Mouse (Mus musculus): Measurements from ENCODE around the gene Maco1.

Gene Maco1

DNA sequence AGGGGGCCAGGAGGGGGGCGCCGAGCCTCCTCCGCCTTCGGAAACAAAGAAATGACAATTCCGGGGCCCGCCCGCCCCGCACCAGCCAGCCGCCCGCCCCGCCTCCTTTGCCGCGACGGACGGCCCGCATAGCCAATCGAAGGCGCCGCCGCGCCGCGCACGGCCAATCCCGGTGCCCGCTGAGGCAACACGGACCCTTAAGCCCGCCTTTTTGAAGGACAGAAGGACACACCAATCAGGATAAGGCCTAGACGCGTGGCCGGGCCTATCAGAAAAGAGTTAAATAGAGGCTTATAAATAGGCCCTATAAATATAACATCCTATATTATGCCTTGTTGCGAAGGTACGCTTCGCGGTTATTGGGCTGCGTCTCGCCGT lies at the start of gene Maco1:
Gene Maco1 (minus strand): TSS at position 87 of the 378 bp plus-strand sequence.
- peak; percentile 99 for DNase-seq (ENCODE audit: low spot score in 2 of 2)

DNA sequence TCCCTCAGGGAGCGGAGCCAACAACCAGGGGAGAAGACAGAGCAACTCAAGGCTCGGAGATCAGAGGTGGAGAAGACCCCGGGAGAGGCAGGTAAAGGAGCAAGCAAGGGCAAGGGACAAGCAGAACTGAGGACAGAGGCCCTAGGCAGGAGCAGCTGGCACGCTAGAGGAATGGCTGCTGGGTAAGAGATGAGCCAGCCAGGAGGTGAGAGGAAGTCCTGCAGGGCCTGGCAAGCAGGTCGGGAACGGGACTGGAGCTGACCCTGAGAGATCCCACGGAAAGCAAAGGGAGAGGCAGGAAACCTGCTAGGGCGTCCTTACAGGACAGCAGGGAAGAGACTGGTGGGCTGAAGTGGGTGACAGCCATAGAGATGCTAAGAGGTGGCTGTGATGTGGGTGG lies 48.0 kb upstream of the Maco1 start:
- DNase-seq (ENCODE audit: low spot score in 2 of 2) = no peak

DNA sequence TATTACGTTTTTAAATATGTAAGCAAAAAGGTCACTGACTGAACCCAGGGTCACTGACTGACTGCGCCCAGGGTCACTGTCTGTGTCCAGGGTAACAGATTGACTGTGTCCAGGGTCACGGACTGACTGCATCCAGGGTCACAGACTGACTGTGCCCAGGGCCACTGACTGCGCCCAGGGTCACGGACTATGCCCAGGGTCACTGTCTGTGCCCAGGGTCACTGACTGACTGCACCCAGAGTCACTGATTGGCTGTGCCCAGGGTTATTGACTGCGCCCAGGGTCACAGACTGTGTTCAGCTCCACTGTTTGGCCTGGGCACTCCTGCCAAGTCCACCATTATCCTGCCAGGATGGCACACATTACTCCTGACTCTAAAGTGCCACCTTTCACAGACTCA lies 44.1 kb upstream of the Maco1 start:
- no peak for DNase-seq (ENCODE audit: low spot score in 2 of 2)

DNA sequence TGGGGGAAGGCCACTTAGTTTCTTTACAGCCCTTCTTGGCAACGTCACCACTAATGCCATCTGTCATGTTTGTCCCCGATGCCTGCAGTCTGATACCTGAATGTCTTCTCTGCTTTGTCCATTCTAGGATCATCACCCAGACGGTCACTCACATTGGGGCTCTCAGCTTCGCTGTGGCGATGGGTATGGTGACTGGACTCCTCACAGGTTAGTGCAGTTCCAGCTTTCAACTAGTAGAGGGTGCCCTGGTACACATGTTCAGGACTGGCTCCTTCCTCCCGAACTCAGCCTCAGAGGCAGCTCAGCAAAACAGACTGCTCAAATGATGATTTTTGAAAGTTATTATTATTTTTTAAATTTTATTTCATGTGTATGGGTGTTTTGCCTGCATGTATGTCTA lies 39.0 kb upstream of the Maco1 start:
- peak; percentile 20 to 35 for DNase-seq (ENCODE audit: low spot score in 2 of 2)

DNA sequence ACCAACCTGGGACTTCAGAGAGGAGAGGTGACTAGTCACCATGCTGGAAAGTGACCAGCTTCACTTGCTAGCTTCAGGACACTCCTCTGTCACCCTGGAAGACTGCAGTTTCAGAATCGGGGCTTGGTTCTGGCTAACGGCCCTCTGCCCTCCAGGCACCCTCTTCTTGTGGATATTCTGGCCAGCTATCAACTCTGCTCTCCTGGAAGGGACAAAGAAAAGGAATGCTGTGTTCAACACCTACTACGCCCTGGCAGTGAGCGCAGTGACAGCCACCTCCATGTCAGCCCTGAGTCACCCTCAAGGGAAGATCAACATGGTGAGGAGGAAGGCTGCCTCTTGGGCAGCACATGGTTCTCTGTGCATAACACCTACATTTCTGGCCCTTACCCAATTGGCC lies 31.2 kb upstream of the Maco1 start:
- DNase-seq (ENCODE audit: low spot score in 2 of 2) = no peak

DNA sequence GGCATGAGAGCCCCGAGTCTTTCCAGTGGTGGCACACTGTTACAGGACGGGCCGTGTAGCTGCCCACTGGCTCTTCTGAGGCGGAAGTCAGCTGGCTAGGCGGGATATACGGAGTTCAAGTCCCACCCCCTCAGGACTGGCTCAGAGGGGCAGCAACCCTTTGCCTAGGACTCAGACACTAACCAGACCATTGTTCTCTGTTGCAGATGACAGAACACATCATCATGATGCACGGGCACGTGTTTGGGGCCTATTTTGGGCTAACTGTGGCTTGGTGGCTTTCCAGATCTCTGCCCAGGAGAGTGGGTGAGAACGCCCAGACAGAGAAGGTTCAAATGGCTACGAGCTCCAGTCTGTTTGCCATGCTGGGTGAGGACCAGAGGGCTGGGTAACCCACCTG lies 30.7 kb upstream of the Maco1 start:
- DNase-seq (ENCODE audit: low spot score in 2 of 2) = no peak

DNA sequence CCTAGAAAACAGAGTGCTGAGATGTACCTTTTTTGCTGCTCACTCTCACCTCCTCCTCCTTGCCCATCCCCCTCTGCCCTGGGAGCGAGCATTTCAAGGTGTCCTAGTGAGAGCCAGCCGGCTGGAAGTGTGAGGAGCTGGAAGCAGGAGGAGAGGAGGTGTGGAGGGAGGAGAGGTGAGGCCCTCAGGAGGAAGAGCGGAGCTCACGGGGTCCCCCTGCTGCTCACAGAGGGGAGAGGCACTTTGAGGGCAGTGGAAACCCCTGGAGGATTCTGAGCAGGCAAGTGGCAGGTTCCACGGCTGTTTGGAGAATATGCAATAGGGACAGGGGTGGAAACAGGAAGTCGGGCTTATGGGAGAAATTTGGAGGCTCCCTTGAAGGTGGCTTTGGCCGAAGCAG lies 30.1 kb upstream of the Maco1 start:
- no peak for DNase-seq (ENCODE audit: low spot score in 2 of 2)

DNA sequence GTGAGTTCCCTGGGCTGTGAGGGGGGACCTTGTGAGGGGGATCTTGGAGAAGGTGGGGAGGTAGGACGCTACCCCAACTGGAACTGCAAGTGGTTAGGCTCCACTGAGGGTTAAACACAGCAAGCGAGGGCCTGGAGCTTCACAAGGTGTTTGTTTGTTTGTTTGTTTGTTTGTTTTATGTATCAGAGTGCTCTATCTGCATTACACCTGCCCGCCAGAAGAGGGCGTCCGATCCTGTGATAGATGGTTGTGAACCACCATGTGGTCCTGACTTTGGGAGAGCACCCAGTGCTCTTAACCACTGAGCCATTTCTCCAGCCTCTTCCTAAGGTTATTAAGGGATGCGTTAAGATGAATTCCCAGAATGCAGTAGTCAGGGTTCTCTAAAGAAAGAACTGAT lies 26.9 kb upstream of the Maco1 start:
- no peak for DNase-seq (ENCODE audit: low spot score in 2 of 2)

DNA sequence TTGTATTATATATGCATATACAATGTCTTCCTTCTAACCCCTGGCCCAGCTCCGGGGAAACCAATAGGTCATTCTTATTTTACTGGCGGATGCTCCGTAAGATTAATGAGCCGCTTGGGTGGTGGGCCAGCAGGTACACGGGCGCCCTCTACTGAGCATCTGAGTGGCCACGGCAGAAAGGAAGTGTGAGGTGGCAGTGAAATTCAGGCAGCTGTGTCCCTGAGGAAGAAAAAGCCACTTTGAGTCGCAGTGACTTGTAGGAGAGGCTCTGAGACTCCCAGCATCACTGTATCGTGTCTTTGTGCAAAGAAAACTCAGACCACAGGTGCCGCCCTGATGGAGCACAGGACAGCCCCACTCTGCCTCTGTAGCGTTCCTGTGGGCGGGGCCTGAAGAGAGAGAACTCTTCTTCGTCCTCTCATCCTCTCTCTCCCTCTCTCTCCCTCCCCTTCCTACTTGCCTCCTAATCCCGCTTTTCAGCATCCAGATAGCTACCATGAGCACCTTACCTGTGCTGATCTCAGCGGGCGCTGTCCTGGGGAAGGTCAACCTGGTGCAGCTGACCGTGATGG lies 26.4 kb upstream of the Maco1 start:
- DNase-seq (ENCODE audit: low spot score in 2 of 2) = peak; percentile 29 to 38

DNA sequence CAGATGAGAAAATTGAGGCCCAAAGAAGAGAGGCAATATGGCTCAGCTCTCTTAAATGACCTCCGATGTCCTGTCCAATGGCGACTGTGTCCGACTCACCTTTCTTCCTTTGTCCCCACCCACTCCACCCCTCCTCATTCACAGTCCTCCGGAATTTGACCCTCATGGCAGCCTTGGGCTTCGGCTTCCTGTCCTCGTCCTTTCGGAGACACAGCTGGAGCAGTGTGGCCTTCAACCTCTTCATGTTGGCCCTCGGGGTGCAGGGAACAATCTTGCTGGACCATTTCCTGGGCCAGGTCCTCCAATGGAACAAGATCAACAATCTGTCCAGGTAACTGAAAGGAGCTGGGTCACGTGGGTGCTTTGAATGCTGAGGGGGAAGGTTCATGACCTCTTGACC lies 23.0 kb upstream of the Maco1 start:
- no peak for DNase-seq (ENCODE audit: low spot score in 2 of 2)

DNA sequence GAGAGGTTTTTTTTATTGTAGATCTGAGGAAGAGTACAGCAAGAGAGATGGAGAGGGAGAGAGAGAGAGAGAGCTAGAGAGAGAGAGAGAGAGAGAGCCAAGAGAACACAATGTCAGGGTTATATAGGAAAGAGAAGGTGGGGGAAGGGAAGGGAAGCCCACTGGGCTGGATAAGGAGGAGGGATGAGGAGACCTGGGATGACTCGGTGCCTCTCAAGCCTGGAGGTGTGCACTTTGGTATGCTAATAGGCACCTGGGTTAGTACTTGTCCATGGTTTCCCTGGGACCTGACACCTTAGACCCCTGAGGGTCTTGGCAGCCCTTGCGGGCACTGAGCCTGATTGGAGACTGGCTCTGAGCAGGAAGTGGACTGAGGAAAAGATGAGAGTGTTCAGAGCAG lies 18.8 kb upstream of the Maco1 start:
- DNase-seq (ENCODE audit: low spot score in 2 of 2) = no peak

DNA sequence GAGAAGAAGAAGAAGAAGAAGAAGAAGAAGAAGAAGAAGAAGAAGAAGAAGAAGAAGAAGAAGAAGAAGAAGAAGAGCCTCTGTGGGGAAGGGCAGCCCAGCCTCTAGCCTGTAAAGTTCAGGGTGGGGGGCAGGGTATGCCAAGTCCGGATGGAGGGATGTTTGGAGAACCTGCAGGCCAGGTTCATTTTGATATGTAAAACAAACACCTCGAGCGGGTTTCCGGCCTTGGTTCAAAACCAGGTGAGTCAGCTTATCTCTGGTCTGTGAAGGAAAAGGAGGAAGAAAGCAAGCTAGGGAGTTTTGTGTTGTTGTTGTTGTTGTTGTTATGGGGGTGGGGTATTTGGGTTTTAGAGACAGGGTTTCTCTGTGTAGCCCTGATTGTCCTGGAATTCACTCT lies 18.3 kb upstream of the Maco1 start:
- DNase-seq (ENCODE audit: low spot score in 2 of 2) = no peak

DNA sequence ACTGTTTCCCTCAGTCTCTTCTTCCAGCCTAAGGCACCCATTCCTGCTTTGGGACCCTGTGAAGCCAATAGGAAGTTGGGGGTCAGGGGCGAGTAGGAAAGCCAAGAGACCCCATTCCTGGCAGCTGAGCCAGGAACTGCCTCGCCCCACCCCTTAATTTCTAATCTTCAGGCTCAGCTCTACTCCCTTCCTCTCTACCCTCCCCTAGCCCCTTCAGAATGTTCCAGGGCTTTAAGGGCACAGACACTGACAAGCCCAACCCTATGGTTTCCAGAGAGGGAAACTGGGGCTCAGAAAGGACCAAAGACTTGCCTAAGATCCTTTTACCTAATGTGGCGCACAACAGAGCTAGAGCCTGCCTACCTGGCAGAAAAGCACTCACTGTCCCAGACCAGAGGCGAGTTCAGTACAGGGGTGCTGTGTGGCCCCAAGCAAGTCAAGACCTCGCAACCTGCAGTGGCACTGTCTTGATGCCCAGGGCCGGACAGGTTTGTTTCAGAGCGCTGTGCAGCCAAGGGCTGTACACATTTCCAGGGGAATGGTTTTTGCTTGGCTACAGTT lies 16.8 kb upstream of the Maco1 start:
- DNase-seq (ENCODE audit: low spot score in 2 of 2) = no peak

DNA sequence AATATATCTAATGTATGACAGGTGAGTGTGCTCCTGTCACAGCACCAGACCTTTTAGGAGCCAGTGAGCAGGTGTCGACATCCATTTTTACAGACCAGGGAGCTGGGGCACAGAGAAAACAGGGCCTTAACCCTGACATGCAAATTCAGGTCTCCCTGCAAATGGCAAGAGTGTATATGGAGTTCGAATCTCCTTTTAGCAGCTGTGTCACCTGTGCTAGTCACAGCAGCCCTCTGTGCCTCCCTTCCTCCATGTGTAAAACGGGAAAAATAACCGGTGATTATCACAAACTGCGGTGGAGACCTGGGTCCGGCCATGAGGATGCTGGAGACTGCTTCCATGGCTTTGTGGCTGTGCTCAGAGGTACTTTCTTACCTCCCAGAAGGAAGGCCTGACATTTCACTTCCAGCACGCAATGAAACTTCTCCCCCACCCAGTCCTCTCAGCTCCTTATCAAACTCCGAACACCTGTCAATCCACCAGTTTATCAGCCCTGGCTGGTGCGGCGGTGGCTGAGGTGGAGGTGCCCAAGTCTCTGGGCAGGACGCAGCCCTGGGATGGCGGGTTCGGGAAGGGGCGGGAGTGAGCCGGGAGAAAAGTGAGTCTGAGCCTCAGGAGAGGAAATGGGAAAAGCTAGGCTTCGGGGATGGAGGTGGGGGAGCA lies 16.1 kb upstream of the Maco1 start:
- no peak for DNase-seq (ENCODE audit: low spot score in 2 of 2)

DNA sequence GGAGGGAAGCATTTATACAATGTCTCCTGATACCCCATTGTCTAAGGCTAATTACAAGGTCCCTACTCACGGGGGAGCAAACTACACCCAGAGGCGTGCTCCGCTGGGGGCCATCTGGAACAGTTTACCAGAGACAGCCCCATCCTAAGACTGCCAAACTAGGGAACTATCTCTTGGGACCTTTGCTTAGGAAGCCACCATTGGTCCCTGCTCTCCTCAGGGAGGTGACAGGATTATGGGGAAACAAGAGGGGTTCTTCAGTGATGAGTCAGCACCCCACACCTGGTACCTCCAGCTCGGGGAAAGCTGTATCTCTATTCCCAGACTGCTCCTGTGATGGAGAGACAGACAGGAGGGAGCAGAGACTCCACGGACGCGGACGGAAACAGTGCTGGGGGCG lies 15.3 kb upstream of the Maco1 start:
- no peak for DNase-seq (ENCODE audit: low spot score in 2 of 2)

DNA sequence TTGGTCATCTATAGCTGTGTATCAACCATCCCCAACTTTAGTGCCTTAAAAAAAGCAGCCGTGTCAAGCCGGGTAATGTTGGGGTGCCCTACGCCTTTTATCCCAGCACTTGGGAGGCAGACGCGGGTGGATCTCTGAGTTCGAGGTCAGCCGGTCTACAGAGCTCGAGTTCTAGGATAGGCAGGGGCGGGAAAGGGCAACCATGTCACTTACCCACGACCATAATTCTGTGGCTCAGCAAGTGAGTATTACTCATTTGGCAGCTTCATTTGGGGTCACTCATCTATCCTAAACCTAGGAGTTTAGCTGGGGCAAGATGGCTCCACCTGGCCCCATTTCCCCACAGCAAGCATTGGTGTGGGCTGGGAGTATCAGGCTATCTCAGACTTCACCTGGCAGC lies 14.9 kb upstream of the Maco1 start:
- DNase-seq (ENCODE audit: low spot score in 2 of 2) = no peak

DNA sequence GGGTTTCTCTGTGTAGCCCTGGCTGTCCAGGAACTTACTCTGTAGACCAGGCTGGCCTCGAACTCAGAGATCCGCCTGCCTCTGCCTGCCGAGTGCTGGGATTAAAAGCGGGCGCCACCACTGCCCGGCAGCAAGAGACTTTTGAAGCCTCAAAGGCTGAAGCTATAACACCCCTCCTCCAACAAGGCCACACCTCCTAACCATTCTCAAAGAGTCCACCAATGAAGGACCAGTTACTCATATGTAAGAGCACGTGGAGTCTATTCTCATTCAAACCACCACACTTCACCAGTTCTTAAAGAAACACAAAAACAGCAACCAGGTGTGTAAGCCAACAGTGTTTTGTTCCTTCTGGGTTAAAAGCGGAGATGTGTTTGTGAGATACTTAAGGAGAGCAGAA lies 14.5 kb upstream of the Maco1 start:
- DNase-seq (ENCODE audit: low spot score in 2 of 2) = no peak

DNA sequence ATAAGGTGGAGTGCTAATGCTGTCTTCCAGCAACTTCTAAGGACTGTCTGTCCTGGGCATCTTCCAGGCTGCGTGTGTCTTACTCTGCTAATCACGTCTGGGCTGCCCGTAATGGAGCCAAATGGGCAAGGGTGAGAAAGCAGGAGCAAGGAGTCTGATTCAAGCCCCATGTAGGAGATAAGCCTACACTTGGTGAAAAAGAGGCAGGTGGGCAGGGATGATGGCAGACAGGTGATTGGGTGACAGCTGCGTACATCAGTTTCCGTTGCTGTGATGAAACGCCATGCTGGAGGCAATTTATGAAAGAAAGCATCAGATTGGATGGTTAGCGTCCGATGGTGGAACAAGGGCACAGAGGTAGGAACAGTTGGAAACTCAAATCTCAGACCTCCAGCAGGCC lies 14.1 kb upstream of the Maco1 start:
- DNase-seq (ENCODE audit: low spot score in 2 of 2) = no peak

DNA sequence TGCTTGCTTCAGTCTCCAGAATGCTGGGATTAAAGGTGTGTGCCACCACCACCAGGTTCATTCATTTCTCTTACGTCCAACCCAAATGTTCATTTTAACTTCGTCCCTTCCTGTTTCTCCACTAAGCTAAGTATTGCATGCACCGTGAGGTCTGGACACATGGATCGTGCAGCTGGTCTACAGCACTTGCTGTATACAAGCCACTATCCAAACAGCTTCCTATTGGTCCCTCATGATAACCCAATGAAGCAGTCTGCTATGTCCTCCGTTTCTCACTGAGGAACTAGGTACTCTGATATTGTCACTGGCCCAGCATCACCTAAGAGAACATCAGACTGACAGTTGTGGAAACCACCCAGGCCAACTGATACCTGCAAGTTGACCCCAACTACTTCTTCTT lies 12.6 kb upstream of the Maco1 start:
- no peak for DNase-seq (ENCODE audit: low spot score in 2 of 2)

DNA sequence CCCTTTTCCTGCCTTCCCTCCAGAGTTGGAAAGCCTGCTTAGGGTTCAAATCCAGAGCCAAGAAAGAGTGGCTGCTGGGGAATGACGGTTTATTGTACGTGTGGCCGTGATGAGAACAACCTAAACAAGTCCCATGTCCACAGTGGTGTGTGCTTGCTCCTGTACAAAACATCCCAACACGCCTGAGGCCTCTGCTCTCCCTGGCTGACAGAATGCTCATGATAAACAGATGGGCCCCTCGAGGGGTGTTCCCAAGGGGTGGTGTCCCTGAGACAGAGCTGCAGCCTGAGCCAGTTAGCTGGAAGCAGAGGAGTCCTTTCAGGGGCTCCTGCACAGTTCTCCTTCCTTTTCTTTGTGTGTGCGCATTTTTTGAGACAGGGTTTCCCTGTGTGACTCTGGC lies 12.2 kb upstream of the Maco1 start:
- no peak for DNase-seq (ENCODE audit: low spot score in 2 of 2)

DNA sequence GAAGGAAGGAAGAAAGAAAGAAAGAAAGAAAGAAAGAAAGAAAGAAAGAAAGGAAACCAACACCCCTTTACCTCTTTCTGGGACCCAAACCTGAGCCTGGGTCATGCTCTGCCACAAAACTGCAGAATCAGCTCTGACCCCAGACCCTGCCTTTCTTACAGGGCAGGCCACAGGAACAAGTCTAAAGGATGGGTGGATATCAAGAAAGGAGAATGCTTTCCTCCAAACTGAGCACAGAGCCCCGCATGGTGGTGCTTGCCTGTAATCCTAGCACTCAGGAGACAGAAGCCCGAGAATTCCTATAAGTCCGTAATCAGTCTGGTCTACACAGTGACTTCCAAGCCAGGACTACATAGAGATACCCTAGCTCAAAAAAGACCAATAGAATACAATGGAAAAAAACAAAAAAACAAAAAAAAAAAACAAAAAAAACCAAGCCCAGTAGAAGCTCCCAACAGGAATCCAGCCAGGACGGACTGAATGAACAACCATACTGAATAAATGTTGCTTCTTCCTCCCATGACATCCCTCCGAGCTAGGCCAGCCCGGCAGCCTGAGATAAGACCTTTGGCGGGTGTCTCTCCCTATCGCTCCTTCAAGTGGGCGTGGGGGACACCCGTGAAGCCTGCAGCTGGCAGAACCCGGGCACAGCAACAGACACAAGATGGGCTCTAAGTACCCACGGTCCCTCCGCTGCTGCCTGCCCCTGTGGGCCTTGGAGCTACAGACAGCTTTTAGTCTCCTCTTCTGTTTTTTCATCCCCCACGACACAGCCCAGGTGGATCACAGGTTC lies 11.0 kb upstream of the Maco1 start, which contains the start of gene Rhd:
Gene Rhd (plus strand): TSS at position 600 of the 793 bp plus-strand sequence.
- DNase-seq (ENCODE audit: low spot score in 2 of 2) = no peak

DNA sequence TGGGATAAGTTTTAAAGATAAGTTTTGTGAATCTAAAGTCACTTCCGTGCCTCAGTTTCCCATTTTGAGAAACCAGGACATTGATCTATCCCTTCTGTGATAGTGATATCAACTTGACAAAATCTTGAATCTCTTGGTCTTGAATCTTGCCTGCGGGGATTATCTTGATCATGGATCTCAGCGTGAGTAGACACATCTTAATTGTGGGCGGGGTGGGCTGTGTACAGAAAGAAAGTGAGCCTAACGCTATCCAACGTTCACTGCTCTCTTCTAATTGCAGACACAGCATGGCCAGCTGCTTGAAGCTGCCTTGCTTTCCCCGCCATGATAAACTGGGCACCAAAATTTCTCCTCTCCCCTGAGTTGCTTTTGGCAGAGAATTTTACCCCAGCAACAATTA lies 9.9 kb upstream of the Maco1 start:
- DNase-seq (ENCODE audit: low spot score in 2 of 2) = no peak

DNA sequence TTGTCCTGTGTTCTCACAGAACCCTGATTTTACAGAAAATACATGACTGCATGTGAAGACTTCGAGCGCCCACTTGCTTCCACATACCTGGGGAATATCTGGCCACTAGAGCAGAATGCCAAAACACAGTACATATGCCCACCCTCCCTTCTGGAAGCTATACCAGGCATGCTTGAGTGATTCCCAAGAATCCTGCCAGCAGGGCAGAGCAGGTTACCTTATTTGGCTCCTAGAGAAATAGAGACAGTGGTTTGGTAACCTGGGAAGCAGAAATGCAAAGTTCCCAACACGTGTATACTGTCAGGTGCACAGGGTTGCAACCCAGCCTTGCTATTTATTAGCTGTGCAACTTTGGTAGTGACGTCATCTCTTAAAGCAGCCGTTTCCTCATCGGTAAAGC lies 8.7 kb upstream of the Maco1 start:
- no peak for DNase-seq (ENCODE audit: low spot score in 2 of 2)
